Mouse (Mus musculus): Measurements from ENCODE around the gene Tmem200b.

- TF ChIP-seq MAX (IDR thresholded peaks at IDR 0.05; ENCODE audit: low read depth) = no peak
- TF ChIP-seq USF1 (IDR thresholded peaks at IDR 0.05; ENCODE audit: low read depth) = no peak
- no peak for TF ChIP-seq TCF12 (IDR thresholded peaks at IDR 0.05; ENCODE audit: insufficient read depth, poor library complexity, severe bottlenecking)
- no peak for TF ChIP-seq POLR2A (IDR thresholded peaks at IDR 0.05; ENCODE audit: insufficient read length, low read depth)
- TF ChIP-seq CEBPB (IDR thresholded peaks at IDR 0.05; ENCODE audit: insufficient read depth, poor library complexity, severe bottlenecking) = no peak
- no peak for TF ChIP-seq POLR2AphosphoS2 (IDR thresholded peaks at IDR 0.05; ENCODE audit: insufficient read length, low read depth)
- TF ChIP-seq MYOG (IDR thresholded peaks at IDR 0.05; ENCODE audit: control insufficient read depth in 1 of 3, insufficient read depth in 1 of 3, insufficient read length in 2 of 3, low read depth in 2 of 3) = no peak
- TF ChIP-seq E2F4 (IDR thresholded peaks at IDR 0.05; ENCODE audit: insufficient read depth) = no peak
These were observed 24.5 kb upstream of the Tmem200b start for GRCm38 (mm10) chr4:131897109-131897508.

Measured in myocyte (in vitro differentiated cells).